Comparison of ENCODE assay signal across 12 mouse cellular contexts in genomic region chr11:77495507-77495906, GRCm38 (mm10). TPM values are rescaled to one million over a fixed set of nuclear protein-coding genes. Genes with fewer than 3 reads are reported as not detected.
DNase-seq lines count a peak whose midpoint lies in the region; ATAC-seq lines count a peak whose summit lies in the region.
"Had no signal": no experiment of that assay in that cellular context is flagged by ENCODE, and none has a peak within 500 bp of the region (broad histone marks: within the 10 kb centered on the region; RNA-seq: fewer than 3 reads in every experiment).

No protein-coding gene starts in this region.

- peak overlapping the region; percentile 14 to 93; a peak in 2 of 4 replicates for H3K27ac ChIP-seq in heart, embryonic 14.5 days (replicated peaks in 1 of 2; ENCODE audit: control insufficient read depth in 1 of 2, insufficient read depth in 1 of 2, low read depth in 2 of 2, low read length in 2 of 2)
- peak overlapping the region; percentile 24; the same call in 1 of the 2 replicates for H3K27ac ChIP-seq in midbrain, embryonic 10.5 days (replicated peaks)
- H3K27ac ChIP-seq in midbrain, embryonic 11.5 days (ENCODE audit: low read depth, low read length) = no peak overlapping the region
- H3K27ac ChIP-seq in intestine, embryonic 16.5 days (ENCODE audit: low read length) = peak overlapping the region; percentile 64

- peak overlapping the region; percentile 94 for H3K4me2 ChIP-seq in heart, embryonic 14.5 days (ENCODE audit: low read length)
- no peak overlapping the region for H3K4me2 ChIP-seq in midbrain, embryonic 11.5 days
- H3K4me2 ChIP-seq in intestine, embryonic 16.5 days (ENCODE audit: low read depth, low read length) = peak overlapping the region; percentile 63

- ATAC-seq in heart, embryonic 14.5 days (ENCODE audit: insufficient number of reproducible peaks, insufficient read depth, low FRiP score, low read depth) = no peak
- no peak for ATAC-seq in midbrain, embryonic 11.5 days (ENCODE audit: low FRiP score)
- ATAC-seq in intestine, embryonic 16.5 days = peak; percentile 7
- ATAC-seq: activated CD4-positive, CD25-positive, alpha-beta regulatory T cell, adult 4 months had no signal

- peaks cover 18% of the 10 kb centered on the region for H3K36me3 ChIP-seq in heart, embryonic 14.5 days (ENCODE audit: control insufficient read depth, insufficient read depth, low read length)
- peaks cover 24% of the 10 kb centered on the region for H3K36me3 ChIP-seq in midbrain, embryonic 10.5 days
- H3K36me3 ChIP-seq in midbrain, embryonic 11.5 days (ENCODE audit: control insufficient read depth, insufficient read depth, low read length) = no peaks in the 10 kb centered on the region
- 0 out of 2 replicates have a peak, but pooled peaks cover 6% of the 10 kb centered on the region for H3K36me3 ChIP-seq in intestine, embryonic 16.5 days (ENCODE audit: control insufficient read depth, insufficient read depth, low read length)

- H3K9me3 ChIP-seq in heart, embryonic 14.5 days (ENCODE audit: control insufficient read depth, low read length) = no peaks in the 10 kb centered on the region
- H3K9me3 ChIP-seq in midbrain, embryonic 10.5 days (replicated peaks) = no peaks in the 10 kb centered on the region
- no peaks in the 10 kb centered on the region for H3K9me3 ChIP-seq in midbrain, embryonic 11.5 days (ENCODE audit: control insufficient read depth, low read length)
- no peaks in the 10 kb centered on the region for H3K9me3 ChIP-seq in intestine, embryonic 16.5 days (ENCODE audit: control insufficient read depth, low read length)

- no peak overlapping the region for H3K4me3 ChIP-seq in heart, embryonic 14.5 days (ENCODE audit: control insufficient read depth in 1 of 2, insufficient read depth in 1 of 2, low read depth in 1 of 2, low read length in 2 of 2)
- no peak overlapping the region for H3K4me3 ChIP-seq in midbrain, embryonic 10.5 days
- H3K4me3 ChIP-seq in midbrain, embryonic 11.5 days (ENCODE audit: low read depth, low read length) = no peak overlapping the region
- no peak overlapping the region for H3K4me3 ChIP-seq in intestine, embryonic 16.5 days (ENCODE audit: low read length)

- peaks cover 31 to 66% of the 10 kb centered on the region in 2 experiments for H3K4me1 ChIP-seq in heart, embryonic 14.5 days (ENCODE audit: control insufficient read depth in 2 of 2, insufficient read depth in 2 of 2, low read length in 2 of 2)
- peaks cover 95% of the 10 kb centered on the region for H3K4me1 ChIP-seq in midbrain, embryonic 10.5 days
- H3K4me1 ChIP-seq in midbrain, embryonic 11.5 days (ENCODE audit: control insufficient read depth, insufficient read depth, low read length) = peaks cover 55% of the 10 kb centered on the region
- H3K4me1 ChIP-seq in intestine, embryonic 16.5 days (ENCODE audit: control insufficient read depth, insufficient read depth, low read length) = peaks cover 61% of the 10 kb centered on the region

- intact Hi-C loops in heart, postnatal 25 days (cut with DNase I) = no loop called here

- no peak for DNase-seq in heart, postnatal 25 days (ENCODE audit: low spot score)
- no peak for DNase-seq in midbrain, embryonic 10.5 days (ENCODE audit: low spot score)
- no peak for DNase-seq in midbrain, embryonic 11.5 days (ENCODE audit: low spot score, missing footprints)
- no peak for DNase-seq in urinary bladder, postnatal 25 days (ENCODE audit: low spot score)
- no peak for DNase-seq in embryo, embryonic 10.5 days (ENCODE audit: low spot score)
- DNase-seq in spleen, adult 12 weeks (ENCODE audit: low spot score) = no peak

- no peaks in the 10 kb centered on the region for H3K27me3 ChIP-seq in heart, embryonic 14.5 days (ENCODE audit: control insufficient read depth, insufficient read depth, low read length)
- H3K27me3 ChIP-seq in midbrain, embryonic 10.5 days (ENCODE audit: low read depth, poor library complexity, severe bottlenecking) = 0 out of 2 replicates have a peak, but pooled peaks cover 5% of the 10 kb centered on the region
- no peaks in the 10 kb centered on the region for H3K27me3 ChIP-seq in midbrain, embryonic 11.5 days (ENCODE audit: control insufficient read depth, insufficient read depth, low read length)
- H3K27me3 ChIP-seq in intestine, embryonic 16.5 days (replicated peaks; ENCODE audit: control insufficient read depth, insufficient read depth, low read length) = no peaks in the 10 kb centered on the region

- H3K9ac ChIP-seq in heart, embryonic 14.5 days (ENCODE audit: low read length) = peak overlapping the region; percentile 96
- no peak overlapping the region for H3K9ac ChIP-seq in midbrain, embryonic 11.5 days (ENCODE audit: low read length)
- H3K9ac ChIP-seq in intestine, embryonic 16.5 days (ENCODE audit: low read depth, low read length) = 0 out of 2 replicates have a peak overlapping the region, but pooled peaks have one; percentile 33

RNA-seq across cellular contexts. Expression of gene Git1, which starts 2.1 kb away (rescaled TPM):
- polyA plus RNA-seq in heart, embryonic 14.5 days (2014; fragmentation: Nextera tagmentation; extraction: Ambion mirVana) = 13.6 and 15.2 TPM in 2 replicates
- total RNA-seq in heart, postnatal 25 days (2021) = 10 to 100 TPM; 51.3 TPM
- 10.9 and 11.7 TPM in 2 replicates for polyA plus RNA-seq in midbrain, embryonic 10.5 days (2016; fragmentation: Nextera tagmentation; extraction: Ambion mirVana)
- 11.3 and 13.8 TPM in 2 replicates for polyA plus RNA-seq in midbrain, embryonic 11.5 days (2014; fragmentation: Nextera tagmentation; extraction: Ambion mirVana)
- polyA plus RNA-seq in intestine, embryonic 16.5 days (2015; fragmentation: Nextera tagmentation; extraction: Ambion mirVana) = 12.2 and 12.8 TPM in 2 replicates

RNA-seq across cellular contexts. Expression of gene Ankrd13b, which starts 6.0 kb away (rescaled TPM):
- polyA plus RNA-seq in heart, embryonic 14.5 days (2014; fragmentation: Nextera tagmentation; extraction: Ambion mirVana) = 5.1 and 5.2 TPM in 2 replicates
- total RNA-seq in heart, postnatal 25 days (2021) = 10 to 100 TPM; 10.7 to 11.7 TPM
- polyA plus RNA-seq in midbrain, embryonic 10.5 days (2016; fragmentation: Nextera tagmentation; extraction: Ambion mirVana) = 7.4 and 11.8 TPM in 2 replicates
- 9.5 and 13.5 TPM in 2 replicates for polyA plus RNA-seq in midbrain, embryonic 11.5 days (2014; fragmentation: Nextera tagmentation; extraction: Ambion mirVana)
- polyA plus RNA-seq in intestine, embryonic 16.5 days (2015; fragmentation: Nextera tagmentation; extraction: Ambion mirVana) = 1.6 and 1.7 TPM in 2 replicates

RNA-seq across cellular contexts. Expression of gene Abhd15, which starts 19.4 kb away (rescaled TPM):
- polyA plus RNA-seq in heart, embryonic 14.5 days (2014; fragmentation: Nextera tagmentation; extraction: Ambion mirVana) = 1.6 and 1.8 TPM in 2 replicates
- 1 to 10 TPM; 1.9 to 2.0 TPM for total RNA-seq in heart, postnatal 25 days (2021)
- 3.9 and 4.2 TPM in 2 replicates for polyA plus RNA-seq in midbrain, embryonic 10.5 days (2016; fragmentation: Nextera tagmentation; extraction: Ambion mirVana)
- 1.9 and 2.1 TPM in 2 replicates for polyA plus RNA-seq in midbrain, embryonic 11.5 days (2014; fragmentation: Nextera tagmentation; extraction: Ambion mirVana)
- polyA plus RNA-seq in intestine, embryonic 16.5 days (2015; fragmentation: Nextera tagmentation; extraction: Ambion mirVana) = 4.0 and 4.7 TPM in 2 replicates

RNA-seq across cellular contexts. Expression of gene Trp53i13, which starts 20.3 kb away (rescaled TPM):
- 28.7 and 30.0 TPM in 2 replicates for polyA plus RNA-seq in heart, embryonic 14.5 days (2014; fragmentation: Nextera tagmentation; extraction: Ambion mirVana)
- total RNA-seq in heart, postnatal 25 days (2021) = 1 to 10 TPM; 8.4 to 9.6 TPM
- 31.3 and 36.5 TPM in 2 replicates for polyA plus RNA-seq in midbrain, embryonic 10.5 days (2016; fragmentation: Nextera tagmentation; extraction: Ambion mirVana)
- polyA plus RNA-seq in midbrain, embryonic 11.5 days (2014; fragmentation: Nextera tagmentation; extraction: Ambion mirVana) = 25.5 and 27.3 TPM in 2 replicates
- polyA plus RNA-seq in intestine, embryonic 16.5 days (2015; fragmentation: Nextera tagmentation; extraction: Ambion mirVana) = 24.1 and 24.3 TPM in 2 replicates

RNA-seq across cellular contexts. Expression of gene Gm10392, which starts 23.5 kb away (rescaled TPM):
- not detected in 2 replicates for polyA plus RNA-seq in heart, embryonic 14.5 days (2014; fragmentation: Nextera tagmentation; extraction: Ambion mirVana)
- total RNA-seq in heart, postnatal 25 days (2021) = not detected
- 0.12 TPM in 1 of 2 replicates, not detected in the other for polyA plus RNA-seq in midbrain, embryonic 10.5 days (2016; fragmentation: Nextera tagmentation; extraction: Ambion mirVana)
- polyA plus RNA-seq in midbrain, embryonic 11.5 days (2014; fragmentation: Nextera tagmentation; extraction: Ambion mirVana) = 0.10 TPM in 1 of 2 replicates, not detected in the other
- polyA plus RNA-seq in intestine, embryonic 16.5 days (2015; fragmentation: Nextera tagmentation; extraction: Ambion mirVana) = 0.10 and 0.12 TPM in 2 replicates
- total RNA-seq: gastrocnemius, adult 8-10 months; left cerebral cortex, adult 18-20 months had no signal
- polyA plus RNA-seq: cortical plate, adult 2 months had no signal
